Mouse (Mus musculus) stomach, embryonic 16.5 days (tissue): Measurements from ENCODE around the gene Galm. TPM values are rescaled to one million over a fixed set of nuclear protein-coding genes. Genes with fewer than 3 reads are reported as not detected.
"Not testable (repeated sequence)": the region's sequence is repeated elsewhere in the genome, so short reads cannot be mapped to it uniquely, and the experiment has no call there.

Experiments used
- ATAC-seq: fragments of 200-750 bp; cut with Nextera tagmentation; 2 replicates; pipeline ENCODE4 v1.8.0; 2017; ENCODE audit warnings: moderate number of reproducible peaks, moderate TSS enrichment; ENCODE audit not compliant: insufficient read depth, low FRiP score
- H3K27ac ChIP-seq: fragments of 300-500 bp; sonication (generic); 2 replicates; pipeline ENCODE4 v1.5.1; 2014; ENCODE audit warnings: low read length
- H3K27me3 ChIP-seq: fragments of 300-500 bp; sonication (generic); 2 replicates; pipeline ENCODE4 v1.6.1; 2014; ENCODE audit warnings: low read length, control low read depth, mixed read lengths; ENCODE audit not compliant: control insufficient read depth, insufficient read depth
- H3K36me3 ChIP-seq: fragments of 300-500 bp; sonication (generic); 2 replicates; pipeline ENCODE4 v1.6.1; 2014; ENCODE audit warnings: low read length; ENCODE audit not compliant: control insufficient read depth, insufficient read depth
- H3K4me1 ChIP-seq: fragments of 300-500 bp; sonication (generic); 2 replicates; pipeline ENCODE4 v1.6.1; 2014; ENCODE audit warnings: low read length, control low read depth, mixed read lengths; ENCODE audit not compliant: control insufficient read depth, insufficient read depth
- H3K4me2 ChIP-seq: fragments of 300-500 bp; sonication (generic); 2 replicates; pipeline ENCODE4 v1.6.1; 2014; ENCODE audit warnings: low read depth, low read length, mixed read lengths
- H3K4me3 ChIP-seq: fragments of 300-500 bp; sonication (generic); replicated peaks from 2 replicates; pipeline ENCODE4 v1.5.1; 2014; ENCODE audit warnings: mild to moderate bottlenecking, low read length
- H3K9ac ChIP-seq: fragments of 300-500 bp; sonication (generic); 2 replicates; pipeline ENCODE4 v1.6.1; 2014; ENCODE audit warnings: low read length
- H3K9me3 ChIP-seq: fragments of 300-500 bp; sonication (generic); replicated peaks from 2 replicates; pipeline ENCODE4 v1.6.1; 2016; ENCODE audit warnings: low read length, control low read depth; ENCODE audit not compliant: control insufficient read depth
- WGBS: fragments of 180-500 bp; shearing (Covaris S2); extraction: QIAGEN DNeasy Blood & Tissue Kit; methylation state at CpG from one replicate; pipeline ENCODE4 v1.1.7; 2014; 5-methylcytosine and 5-hydroxymethylcytosine counted together
- polyA plus RNA-seq: library from polyadenylated mRNA; unstranded; fragments of >200 nt; fragmentation: Nextera tagmentation; extraction: Ambion mirVana; gene quantifications from 2 replicates; pipeline ENCODE4 v1.2.1, GENCODE M21; 2015

The Galm gene
- polyA plus RNA-seq, 1 experiment from 2014 or later: 34.3 TPM

GRCm38 (mm10) chr17:80175386-80175739, 48.1 kb downstream of the Galm start:
- no peak overlapping the region for H3K4me3 ChIP-seq
- no peaks in the 10 kb centered on the region for H3K36me3 ChIP-seq
- 86% methylated on average over 4 of the region's 4 CpGs for WGBS
- no peak for ATAC-seq
- H3K4me2 ChIP-seq: no peak overlapping the region
- H3K27me3 ChIP-seq: no peaks in the 10 kb centered on the region
- H3K27ac ChIP-seq: no peak overlapping the region
- no peaks in the 10 kb centered on the region for H3K4me1 ChIP-seq
- no peaks in the 10 kb centered on the region for H3K9me3 ChIP-seq
- no peak overlapping the region for H3K9ac ChIP-seq

- whole genome bisulfite sequencing: 88% methylated on average over 3 of the region's 3 CpGs
- Histone ChIP-seq H3K4me3 (no peak overlapping the region), H3K9me3 (no peaks in the 10 kb centered on the region), H3K4me2 (no peak overlapping the region), H3K4me1 (no peaks in the 10 kb centered on the region), H3K27ac (no peak overlapping the region), H3K36me3 (no peaks in the 10 kb centered on the region), H3K27me3 (no peaks in the 10 kb centered on the region), H3K9ac (no peak overlapping the region)
- no peak for ATAC-seq
Observed at GRCm38 (mm10) chr17:80175966-80176365, 48.7 kb downstream of the Galm start.

- ATAC-seq, H3K36me3 ChIP-seq, H3K27ac ChIP-seq, H3K4me2 ChIP-seq, H3K4me1 ChIP-seq, H3K9ac ChIP-seq, H3K4me3 ChIP-seq, H3K9me3 ChIP-seq, H3K27me3 ChIP-seq: not testable (repeated sequence)
- WGBS: 94% methylated on average over 3 of the region's 3 CpGs
Observed at GRCm38 (mm10) chr17:80178846-80179245, 51.6 kb downstream of the Galm start.

GRCm38 (mm10) chr17:80179959-80180358, 52.7 kb downstream of the Galm start:
- peak; percentile 56; the same call in 1 of the 2 replicates for ATAC-seq
- no peak overlapping the region for H3K9ac ChIP-seq
- no peak overlapping the region for H3K4me2 ChIP-seq
- H3K36me3 ChIP-seq: no peaks in the 10 kb centered on the region
- H3K4me3 ChIP-seq: no peak overlapping the region
- H3K9me3 ChIP-seq: no peaks in the 10 kb centered on the region
- H3K27ac ChIP-seq: no peak overlapping the region
- H3K4me1 ChIP-seq: no peaks in the 10 kb centered on the region
- WGBS: 1% methylated on average over 6 of the region's 6 CpGs
- no peaks in the 10 kb centered on the region for H3K27me3 ChIP-seq

- Histone ChIP-seq H3K27me3 (no peaks in the 10 kb centered on the region), H3K4me1 (no peaks in the 10 kb centered on the region), H3K27ac (no peak overlapping the region), H3K9me3 (no peaks in the 10 kb centered on the region), H3K9ac (no peak overlapping the region), H3K4me3 (no peak overlapping the region), H3K4me2 (no peak overlapping the region), H3K36me3 (no peaks in the 10 kb centered on the region)
- no peak for ATAC-seq
Observed at GRCm38 (mm10) chr17:80180468-80180867, 53.2 kb downstream of the Galm start.

GRCm38 (mm10) chr17:80183615-80184014, 56.3 kb downstream of the Galm start:
- WGBS: 76% methylated on average over 10 of the region's 10 CpGs
- Histone ChIP-seq H3K36me3 (no peaks in the 10 kb centered on the region), H3K4me1 (no peaks in the 10 kb centered on the region), H3K27me3 (no peaks in the 10 kb centered on the region), H3K9ac (no peak overlapping the region), H3K4me2 (no peak overlapping the region), H3K9me3 (no peaks in the 10 kb centered on the region), H3K4me3 (no peak overlapping the region), H3K27ac (no peak overlapping the region)
- ATAC-seq: no peak

- Histone ChIP-seq H3K9ac (no peak overlapping the region), H3K4me2 (no peak overlapping the region), H3K27ac (no peak overlapping the region), H3K4me3 (no peak overlapping the region), H3K9me3 (no peaks in the 10 kb centered on the region; the same call in 1 of the 2 replicates), H3K36me3 (0 out of 2 replicates have a peak, but pooled peaks cover 5% of the 10 kb centered on the region), H3K27me3 (no peaks in the 10 kb centered on the region), H3K4me1 (no peaks in the 10 kb centered on the region)
- no peak for ATAC-seq
- WGBS: 66% methylated on average over 5 of the region's 5 CpGs
Observed at GRCm38 (mm10) chr17:80193075-80193474, 65.8 kb downstream of the Galm start.

GRCm38 (mm10) chr17:80199160-80199778, 72.0 kb downstream of the Galm start:
- Histone ChIP-seq H3K9me3 (no peaks in the 10 kb centered on the region), H3K4me3 (no peak overlapping the region), H3K36me3 (peaks cover 15% of the 10 kb centered on the region), H3K9ac (no peak overlapping the region), H3K27me3 (no peaks in the 10 kb centered on the region), H3K4me2 (no peak overlapping the region), H3K27ac (no peak overlapping the region), H3K4me1 (no peaks in the 10 kb centered on the region)
- WGBS: 88% methylated on average over 3 of the region's 3 CpGs
- no peak for ATAC-seq

- Histone ChIP-seq H3K9ac (peak overlapping the region; percentile 98), H3K36me3 (peaks cover 10% of the 10 kb centered on the region), H3K9me3 (no peaks in the 10 kb centered on the region), H3K27ac (no peak overlapping the region; the same call in 1 of the 2 replicates), H3K4me1 (0 out of 2 replicates have a peak, but pooled peaks cover 6% of the 10 kb centered on the region), H3K4me2 (peak overlapping the region; percentile 84), H3K4me3 (peak overlapping the region; percentile 95), H3K27me3 (no peaks in the 10 kb centered on the region)
- ATAC-seq: no peak
- 5% methylated on average over 5 of the region's 5 CpGs for WGBS
Observed at GRCm38 (mm10) chr17:80205657-80206056, 78.4 kb downstream of the Galm start.
